Mouse (Mus musculus) heart, adult 2 months (tissue): ENCODE measurements at regions not wholly inside any gene's neighbourhood (a gene's known extent, or its start where the extent isn't known, plus 50 kb on each side); places are given as distances from the start of the nearest gene placed in this dataset.

ENCODE experiments used
- DNase-seq, 2 experiments: peaks; one replicate each; pipeline ENCODE4 v3.0.0; 2021
- H3K27ac ChIP-seq: fragments of 200-600 bp; 2 replicates; pipeline ENCODE4 v1.8.1; 2022
- H3K27me3 ChIP-seq: fragments of 200-500 bp; 2 replicates; pipeline ENCODE4 v1.6.1; 2012; ENCODE audit warnings: mild to moderate bottlenecking, low read length, inconsistent platforms, mixed read lengths; ENCODE audit not compliant: control insufficient read depth, insufficient read depth
- H3K36me3 ChIP-seq: fragments of 200-500 bp; 2 replicates; pipeline ENCODE4 v1.6.1; 2012; ENCODE audit warnings: low read length, inconsistent platforms; ENCODE audit not compliant: control insufficient read depth, insufficient read depth
- H3K4me1 ChIP-seq: fragments of 200-500 bp; 2 replicates; pipeline ENCODE4 v1.6.1; 2011; ENCODE audit warnings: low read length; ENCODE audit not compliant: control insufficient read depth, insufficient read depth
- H3K4me3 ChIP-seq: fragments of 200-600 bp; 2 replicates; pipeline ENCODE4 v1.8.1; 2022
- H3K79me2 ChIP-seq: fragments of 200-500 bp; replicated peaks from 2 replicates; pipeline ENCODE4 v1.6.1; 2012; ENCODE audit warnings: mild to moderate bottlenecking, inconsistent platforms, low read length, moderate library complexity, mixed read lengths; ENCODE audit not compliant: control insufficient read depth, insufficient read depth
- H3K9ac ChIP-seq: fragments of 200-500 bp; 2 replicates; pipeline ENCODE4 v1.6.1; 2012; ENCODE audit warnings: low read depth, mild to moderate bottlenecking, control low read depth, inconsistent platforms, low read length, mixed read lengths
- CTCF ChIP-seq: fragments of 200-600 bp; IDR thresholded peaks from 2 replicates; pipeline ENCODE4 v1.8.1; 2022; ENCODE audit warnings: antibody characterized with exemption, mild to moderate bottlenecking, moderate library complexity
- EP300 ChIP-seq: fragments of 200-500 bp; IDR thresholded peaks from 2 replicates; pipeline ENCODE4 v1.6.1; 2011; ENCODE audit warnings: low read depth, low read length, control low read depth; ENCODE audit not compliant: insufficient read depth
- POLR2A ChIP-seq: fragments of 200-500 bp; IDR thresholded peaks from 2 replicates; pipeline ENCODE4 v1.6.1; 2011; ENCODE audit warnings: mild to moderate bottlenecking, low read depth, low read length, control low read depth; ENCODE audit not compliant: insufficient read depth
- WGBS: fragments of 180-500 bp; shearing (Covaris S2); methylation state at CpG from one replicate; pipeline ENCODE4 v1.1.7; 2018; 5-methylcytosine and 5-hydroxymethylcytosine counted together
- intact Hi-C: fragments of 180-260 bp; cut with DNase I; formaldehyde crosslinking; loops from one replicate; pipeline ENCODE4 v1.15.1; 2025

DNA sequence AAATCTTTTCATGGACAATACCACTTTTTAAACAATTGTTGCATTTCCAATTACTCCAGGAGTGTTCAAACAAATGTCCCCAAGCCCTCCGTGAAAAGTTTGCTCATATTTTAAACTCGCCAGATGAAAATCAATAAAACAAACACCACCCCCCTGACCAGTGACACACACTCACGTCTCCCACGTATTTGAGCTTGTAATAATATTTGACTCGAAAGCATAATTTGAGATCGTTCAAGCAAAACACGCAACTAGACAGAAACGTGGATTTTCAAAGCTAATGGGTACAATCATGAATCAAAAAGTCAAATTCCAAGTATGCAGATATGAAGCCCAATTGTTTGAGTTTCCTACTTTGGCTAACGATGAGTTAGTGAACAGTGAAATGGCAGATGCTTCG lies 65.0 kb upstream of the Otx2 start:
- H3K4me1 ChIP-seq: no peaks in the 10 kb centered on the region
- no peak overlapping the region for H3K4me3 ChIP-seq
- no peak for DNase-seq
- WGBS: 83% methylated on average over 10 of the region's 10 CpGs
- H3K27ac ChIP-seq: no peak overlapping the region
- intact Hi-C loops: no loop called here
- no peaks in the 10 kb centered on the region for H3K79me2 ChIP-seq
- H3K9ac ChIP-seq: no peak overlapping the region
- no peaks in the 10 kb centered on the region for H3K36me3 ChIP-seq
- no peak for TF ChIP-seq POLR2A
- no peak for TF ChIP-seq EP300
- TF ChIP-seq CTCF: no peak
- H3K27me3 ChIP-seq: no peaks in the 10 kb centered on the region

DNA sequence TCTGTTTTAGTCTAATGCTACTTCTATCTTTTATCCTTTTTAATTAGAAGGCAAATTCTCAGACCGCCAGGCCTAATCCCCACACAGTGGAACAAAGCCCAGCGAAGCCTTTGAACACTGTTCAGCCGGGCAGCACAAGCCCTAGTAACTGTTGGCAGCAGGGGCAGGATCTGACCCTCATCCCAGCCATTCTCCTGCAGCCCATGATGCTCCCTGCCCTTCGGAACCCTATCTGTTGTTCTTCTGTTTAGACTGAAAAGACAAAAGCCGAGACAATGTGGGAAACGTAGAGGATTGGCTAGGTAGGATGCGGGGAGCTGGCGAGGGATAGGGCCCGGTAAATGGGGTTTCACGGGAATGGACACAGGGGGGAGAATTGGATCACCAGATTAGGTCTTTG lies 64.6 kb upstream of the Otx2 start:
- no peak for DNase-seq
- Histone ChIP-seq H3K9ac (no peak overlapping the region), H3K79me2 (no peaks in the 10 kb centered on the region), H3K4me3 (no peak overlapping the region), H3K27me3 (no peaks in the 10 kb centered on the region), H3K27ac (no peak overlapping the region), H3K4me1 (no peaks in the 10 kb centered on the region), H3K36me3 (no peaks in the 10 kb centered on the region)
- WGBS: 82% methylated on average over 10 of the region's 10 CpGs
- intact Hi-C loops: no loop called here
- TF ChIP-seq CTCF: no peak
- no peak for TF ChIP-seq POLR2A
- no peak for TF ChIP-seq EP300

DNA sequence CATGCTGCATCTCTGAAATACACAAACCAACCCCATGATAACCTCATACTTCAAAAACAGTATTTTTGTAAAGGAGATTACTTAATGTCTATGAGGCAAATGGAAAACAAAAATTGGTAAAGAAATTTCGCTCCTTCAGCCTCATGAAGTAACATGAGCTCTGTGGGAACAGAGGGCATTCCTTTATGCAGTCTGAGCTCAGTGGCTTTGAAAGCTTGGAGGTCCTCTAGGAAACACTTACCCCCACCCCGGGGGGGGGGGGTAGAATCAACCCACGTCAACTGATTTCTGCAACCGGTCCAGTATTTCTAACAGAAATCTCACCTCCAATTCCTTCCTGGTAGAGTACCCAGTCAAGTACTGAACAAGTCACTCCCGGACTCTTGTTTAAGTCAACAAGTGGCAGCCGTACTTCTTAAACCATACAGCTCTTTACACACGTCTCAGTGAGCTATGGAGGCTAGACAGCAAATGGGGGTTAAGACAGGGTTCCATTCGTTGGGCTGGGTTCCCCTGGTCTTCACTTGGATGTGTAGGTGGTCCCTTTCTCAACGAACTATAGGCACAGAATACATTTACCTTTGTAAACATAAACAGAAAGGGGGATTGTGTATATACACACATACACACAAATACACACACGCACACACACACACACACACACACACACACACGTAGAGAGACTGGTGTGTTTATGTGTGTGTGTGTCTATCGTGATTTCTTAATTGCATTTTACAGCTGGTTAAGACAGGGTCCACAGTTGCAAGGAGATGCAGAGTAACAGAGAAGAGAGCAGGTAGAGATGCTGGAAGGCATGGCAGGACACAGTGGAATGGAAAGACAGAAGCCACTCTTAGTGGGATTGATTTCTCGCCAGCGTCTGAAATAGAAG lies 63.6 kb upstream of the Otx2 start:
- no peak for DNase-seq
- Histone ChIP-seq H3K9ac (no peak overlapping the region), H3K4me3 (no peak overlapping the region), H3K27me3 (no peaks in the 10 kb centered on the region), H3K4me1 (no peaks in the 10 kb centered on the region), H3K36me3 (no peaks in the 10 kb centered on the region), H3K27ac (no peak overlapping the region), H3K79me2 (no peaks in the 10 kb centered on the region)
- intact Hi-C loops: no loop called here
- TF ChIP-seq POLR2A: no peak
- no peak for TF ChIP-seq CTCF
- no peak for TF ChIP-seq EP300
- WGBS: 65% methylated on average over 14 of the region's 14 CpGs

DNA sequence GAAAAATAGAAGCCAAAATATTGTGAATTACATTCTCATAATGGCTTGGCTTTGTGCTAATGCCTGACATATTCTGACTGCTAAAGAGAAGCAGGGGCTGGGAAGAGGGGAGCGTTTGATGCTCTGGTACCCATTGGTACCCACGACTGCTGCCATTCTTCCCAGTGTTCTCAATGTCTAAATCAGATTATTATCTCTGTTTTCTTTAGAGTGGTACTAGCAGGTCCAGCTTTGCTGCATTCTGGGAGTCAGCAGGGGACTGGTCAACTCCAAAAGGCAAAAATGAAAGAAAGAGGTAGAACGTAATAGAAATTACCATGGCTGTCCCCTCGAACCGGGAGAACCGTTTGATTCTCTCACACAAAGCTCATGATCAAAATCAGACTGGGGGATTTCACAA lies 62.6 kb upstream of the Otx2 start:
- no peak for DNase-seq
- Histone ChIP-seq H3K9ac (no peak overlapping the region), H3K27ac (no peak overlapping the region), H3K79me2 (no peaks in the 10 kb centered on the region), H3K4me3 (no peak overlapping the region), H3K27me3 (no peaks in the 10 kb centered on the region), H3K4me1 (no peaks in the 10 kb centered on the region), H3K36me3 (no peaks in the 10 kb centered on the region)
- 86% methylated on average over 6 of the region's 6 CpGs for WGBS
- TF ChIP-seq EP300 (no peak), POLR2A (no peak), CTCF (no peak)
- intact Hi-C loops: no loop called here

DNA sequence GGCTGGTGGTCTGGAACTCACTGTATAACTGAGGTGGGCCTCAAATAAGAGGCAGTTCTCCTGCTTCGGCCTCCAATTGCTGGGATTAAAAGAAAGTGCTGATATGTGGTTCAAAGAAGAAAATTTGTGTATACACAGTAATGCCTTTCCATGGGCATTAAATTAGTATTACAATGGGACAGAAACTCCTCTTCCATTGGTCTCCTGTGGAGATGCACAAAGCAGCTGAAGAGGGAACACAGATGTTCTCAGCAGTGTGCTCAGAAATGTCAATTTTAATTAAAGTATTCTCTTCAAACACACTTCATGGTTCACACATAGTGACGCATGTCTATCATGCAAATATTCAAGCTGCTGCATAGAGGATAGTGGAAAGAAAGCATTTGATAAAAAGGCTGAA lies 56.4 kb upstream of the Otx2 start:
- WGBS: 90% methylated on average over 2 of the region's 2 CpGs
- H3K27ac ChIP-seq: no peak overlapping the region
- TF ChIP-seq CTCF (no peak), EP300 (no peak), POLR2A (no peak)
- DNase-seq: no peak
- H3K27me3 ChIP-seq: no peaks in the 10 kb centered on the region
- H3K79me2 ChIP-seq: no peaks in the 10 kb centered on the region
- intact Hi-C loops: no loop called here
- no peaks in the 10 kb centered on the region for H3K36me3 ChIP-seq
- no peak overlapping the region for H3K4me3 ChIP-seq
- no peak overlapping the region for H3K9ac ChIP-seq
- no peaks in the 10 kb centered on the region for H3K4me1 ChIP-seq
